Mouse (Mus musculus): ENCODE results near the gene Coq7.

Coq7 gene

DNA sequence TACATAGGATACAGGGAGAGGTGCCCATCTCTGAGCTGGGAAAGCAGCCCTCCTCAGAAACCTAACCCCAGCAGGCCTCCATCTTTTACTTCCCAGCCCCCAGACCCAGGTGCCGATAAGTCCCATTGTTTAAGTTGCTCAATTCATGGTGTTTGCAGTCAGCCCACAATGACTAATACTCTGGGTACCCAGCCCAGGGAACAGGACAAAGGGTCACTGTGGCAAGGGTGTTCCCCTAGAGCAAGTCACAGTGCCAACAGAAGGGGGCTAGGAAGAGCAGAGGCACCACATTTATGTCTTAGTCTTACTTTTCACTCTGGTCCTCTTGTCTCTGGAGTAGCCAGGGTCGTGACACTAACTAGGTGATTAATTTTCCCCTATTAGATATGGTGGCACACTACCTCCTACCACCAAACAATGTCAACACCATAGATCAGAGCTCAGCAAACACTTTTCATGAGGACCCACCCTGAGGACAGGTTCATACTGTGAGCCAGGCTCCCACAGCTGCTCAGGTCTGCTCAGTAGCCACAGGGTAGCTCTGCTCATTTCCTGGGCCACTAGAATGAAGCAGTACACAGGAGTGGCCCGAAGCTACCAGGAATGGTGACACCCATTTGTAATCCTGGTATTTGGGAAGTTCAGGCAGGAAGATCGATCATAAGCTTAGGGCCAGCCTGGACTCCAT lies 38.1 kb downstream of the Coq7 start:
- no peak for DNase-seq

DNA sequence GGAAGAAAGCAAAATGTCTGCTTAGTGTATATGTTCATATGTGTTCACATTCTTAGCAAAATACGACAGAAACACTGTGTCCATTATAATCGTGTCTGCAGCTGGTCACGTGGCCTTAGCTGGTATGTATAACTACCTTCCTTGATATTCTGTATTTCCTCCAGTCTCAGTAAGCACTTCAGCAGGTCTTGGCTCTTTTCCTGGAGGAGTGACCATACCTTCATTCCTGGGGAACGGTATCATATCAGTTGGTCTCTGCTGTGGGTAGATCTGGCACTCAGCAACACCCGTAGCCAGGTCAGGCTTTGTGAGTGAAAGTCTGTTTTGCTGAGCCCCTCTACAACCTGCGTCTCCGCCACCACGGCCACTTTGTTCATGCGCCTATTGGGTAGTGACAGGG lies 39.3 kb downstream of the Coq7 start:
- no peak for DNase-seq

DNA sequence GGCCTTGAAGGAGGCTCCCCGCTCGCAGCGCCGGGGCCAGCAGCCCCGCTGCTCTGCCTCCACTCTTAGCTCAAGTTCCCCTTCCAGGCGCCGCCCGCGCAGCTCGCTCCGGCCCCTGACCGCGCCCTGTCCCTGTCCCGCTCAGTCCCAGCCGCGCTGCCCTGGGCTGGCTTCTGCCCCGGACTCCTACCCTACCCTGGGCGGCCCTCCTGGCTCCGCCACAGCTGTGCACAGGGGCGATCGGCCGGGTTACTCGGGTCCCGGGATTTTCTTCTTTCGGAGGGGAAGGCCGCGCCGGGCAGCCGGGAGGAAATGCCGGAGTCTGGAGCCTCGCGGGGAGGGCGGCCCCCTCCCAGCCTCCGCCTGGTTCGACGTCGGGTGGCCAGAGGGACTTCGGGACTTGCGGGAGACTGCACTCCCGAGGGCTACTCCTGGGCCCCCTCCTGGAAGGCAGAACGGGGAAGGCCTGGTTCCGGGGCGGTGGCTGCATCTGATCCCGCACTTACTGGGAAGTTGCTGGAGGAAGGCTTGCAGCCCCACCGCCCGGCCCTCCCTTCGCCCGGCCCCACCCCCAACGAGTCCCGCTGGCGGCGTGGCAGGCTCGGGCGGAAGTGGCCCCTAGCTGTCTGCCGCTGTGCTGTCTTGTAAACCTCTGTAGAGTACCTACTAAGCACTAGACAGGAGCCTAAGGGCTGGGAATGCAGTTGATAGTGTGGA lies 41.6 kb downstream of the Coq7 start, which contains the start of gene Itpripl2:
Gene Itpripl2 (minus strand): TSS at position 545 of the 717 bp plus-strand sequence.
- peak; percentile 10 to 20 for DNase-seq

DNA sequence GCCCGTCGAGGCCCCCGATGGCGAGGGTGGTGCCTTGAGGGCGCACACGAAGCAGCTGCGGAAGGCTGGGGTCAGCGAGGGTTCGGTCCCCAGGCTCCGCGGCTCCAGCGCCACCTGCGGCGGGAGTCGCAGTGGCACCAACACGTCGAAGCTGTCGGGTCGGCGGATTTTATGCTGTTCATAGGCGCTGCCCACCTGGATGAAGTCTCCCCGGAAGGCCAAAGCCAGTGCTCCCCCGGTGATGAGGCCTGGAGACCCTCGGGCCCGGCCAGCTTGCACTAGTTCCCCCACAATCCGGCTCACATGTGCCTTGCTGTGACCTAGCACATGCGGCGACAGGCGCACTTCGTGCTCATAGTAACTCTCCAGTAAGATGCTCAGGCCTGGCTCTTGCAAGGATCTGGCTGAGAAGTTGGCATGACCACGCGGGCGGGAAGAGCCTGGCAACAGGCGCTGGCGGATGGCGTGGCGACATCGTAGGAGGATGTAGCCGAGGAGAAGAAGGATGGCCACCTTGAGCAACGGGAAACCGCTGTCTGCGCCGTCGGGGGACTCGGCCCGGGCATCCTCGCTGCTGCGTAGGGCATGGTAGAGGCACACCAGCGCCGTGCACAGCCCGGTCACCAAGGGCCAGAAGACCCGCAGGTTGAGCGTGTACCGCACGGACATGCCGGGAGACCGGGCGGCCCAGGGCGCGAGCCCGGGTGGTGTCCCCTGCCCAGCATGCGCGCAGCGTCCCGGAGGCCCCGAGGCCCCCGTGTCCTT lies 42.3 kb downstream of the Coq7 start:
- peak; percentile 35 to 44 for DNase-seq

DNA sequence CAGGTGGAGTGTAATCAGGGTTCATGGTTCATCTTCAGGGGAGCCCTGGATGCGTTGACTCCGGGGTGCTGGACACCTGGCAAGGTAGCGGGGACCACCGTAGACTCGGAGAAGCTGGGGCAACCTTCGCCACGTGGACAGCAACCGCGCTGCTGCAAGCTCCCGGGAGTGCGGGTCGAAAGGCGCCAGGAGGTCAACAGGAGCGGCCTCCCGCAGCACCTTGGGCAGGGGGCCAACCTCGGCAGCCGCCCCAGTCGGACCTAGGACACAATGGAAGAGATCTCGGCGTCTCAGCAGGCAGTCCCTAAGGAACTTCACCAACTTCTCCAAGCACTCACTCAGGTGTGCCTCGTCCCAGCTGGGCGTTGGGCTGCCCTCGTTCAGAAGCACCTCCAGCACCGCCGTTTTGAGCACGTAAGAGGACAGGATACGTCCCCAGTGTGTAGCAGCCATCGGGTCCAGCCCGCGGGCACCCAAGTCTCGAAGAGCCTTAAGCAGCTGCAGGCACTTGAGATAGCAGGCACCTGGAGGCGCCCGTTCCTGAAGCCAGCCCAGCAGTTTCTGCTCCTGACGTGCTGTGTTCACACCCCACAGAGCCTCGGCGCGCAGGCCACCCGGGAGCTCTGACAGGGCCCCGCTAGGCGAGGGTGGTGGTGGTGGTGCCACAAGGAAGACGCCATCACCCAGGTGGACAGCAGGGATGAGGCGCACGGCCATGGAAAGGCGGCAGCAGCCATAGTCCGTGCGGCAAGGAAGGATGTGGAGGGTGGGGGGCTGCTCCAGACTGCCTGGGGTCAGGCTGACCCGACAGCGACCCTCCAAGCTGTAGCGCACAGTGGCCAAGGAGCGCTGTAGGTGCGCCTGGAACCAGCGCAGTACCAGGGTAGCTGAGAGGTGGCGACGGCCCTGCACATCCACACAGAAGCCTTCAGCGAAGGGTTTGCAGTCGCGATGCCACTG lies 43.2 kb downstream of the Coq7 start:
- peak in 1 of 2 experiments; percentile 9 for DNase-seq

DNA sequence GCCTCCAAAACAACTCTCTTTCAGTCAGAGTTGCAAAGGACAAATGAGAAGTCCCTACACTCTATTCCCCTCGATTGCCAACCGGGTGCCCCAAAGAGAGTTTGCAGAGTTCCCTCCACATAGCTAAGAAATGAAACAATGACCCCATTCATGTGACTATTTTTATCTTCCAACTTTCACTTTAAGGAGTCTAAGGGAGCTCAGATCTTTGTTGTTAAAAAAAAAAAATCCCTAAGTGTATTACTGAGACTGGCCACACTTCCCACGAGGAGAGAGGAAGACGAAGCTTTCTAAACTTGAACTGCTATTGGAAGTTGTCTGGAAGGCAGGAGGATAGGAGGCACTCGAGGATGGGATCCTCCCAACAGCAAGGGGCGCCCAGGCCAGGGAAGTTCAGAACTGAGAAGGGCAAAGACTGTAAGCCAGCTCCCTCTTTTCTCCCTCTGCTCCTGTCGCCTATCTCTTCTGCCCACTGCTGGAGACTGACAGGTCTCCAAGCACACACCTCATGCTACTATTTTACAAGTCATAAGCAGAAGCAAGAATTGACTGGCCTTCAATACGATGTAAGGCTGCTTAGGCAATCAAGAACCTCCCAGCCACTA lies 45.0 kb downstream of the Coq7 start:
- DNase-seq: no peak

DNA sequence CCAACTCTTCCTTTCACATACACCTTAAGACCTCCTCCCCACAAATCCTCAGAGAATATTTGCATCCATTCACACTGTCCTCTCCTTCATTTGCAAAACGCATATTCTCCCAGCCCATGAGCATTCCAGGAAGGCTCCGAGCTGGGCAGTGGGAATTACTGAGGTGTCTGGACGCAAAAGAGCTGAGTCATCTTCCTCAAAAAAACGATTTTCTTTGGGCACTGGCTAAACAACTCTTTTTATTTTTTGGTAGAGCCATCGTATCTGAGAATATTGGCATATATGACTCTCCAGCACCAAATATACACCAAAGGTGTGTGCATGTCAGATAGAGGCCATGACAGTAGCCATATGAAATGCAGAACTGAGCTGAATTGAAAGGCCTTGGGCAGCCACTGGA lies 46.2 kb downstream of the Coq7 start:
- DNase-seq: no peak

DNA sequence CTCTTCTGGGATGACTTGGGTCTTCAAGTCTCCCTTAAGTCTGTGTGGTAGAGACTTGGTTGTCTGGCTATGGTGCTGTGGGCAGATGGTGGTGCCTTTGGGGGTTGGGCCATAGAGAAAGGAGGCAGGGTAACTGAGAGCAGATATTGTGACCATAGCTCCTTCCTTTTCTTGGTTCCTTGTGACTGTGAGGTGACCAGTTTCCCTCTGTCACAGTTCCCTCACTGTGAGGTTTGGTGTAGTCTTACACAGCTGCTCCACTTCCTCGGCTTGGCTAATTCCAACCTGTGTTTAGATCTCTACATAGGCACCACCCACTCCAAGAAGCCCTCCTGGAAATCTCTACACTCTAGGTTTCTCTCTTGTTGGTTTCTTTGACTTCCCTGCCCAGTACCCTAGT lies 49.2 kb downstream of the Coq7 start:
- no peak for DNase-seq

DNA sequence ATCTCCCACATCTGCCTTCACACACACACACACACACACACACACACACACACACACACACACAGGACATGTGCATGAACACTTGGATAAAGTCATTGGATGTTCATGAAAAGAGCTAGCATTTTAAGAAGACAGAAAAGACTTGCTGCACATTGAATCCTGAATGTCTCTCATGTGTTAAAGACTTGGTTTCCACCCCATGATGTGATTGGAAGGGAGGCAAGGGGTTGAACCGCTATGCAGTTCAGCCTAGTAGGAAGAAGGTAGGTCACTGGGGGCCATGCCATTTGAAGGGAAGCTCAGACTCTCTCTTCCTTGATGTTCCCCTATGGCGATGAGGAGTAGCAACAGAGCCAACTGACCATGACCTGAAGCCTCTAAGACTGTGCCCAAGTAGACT lies 51.2 kb downstream of the Coq7 start:
- DNase-seq: no peak

DNA sequence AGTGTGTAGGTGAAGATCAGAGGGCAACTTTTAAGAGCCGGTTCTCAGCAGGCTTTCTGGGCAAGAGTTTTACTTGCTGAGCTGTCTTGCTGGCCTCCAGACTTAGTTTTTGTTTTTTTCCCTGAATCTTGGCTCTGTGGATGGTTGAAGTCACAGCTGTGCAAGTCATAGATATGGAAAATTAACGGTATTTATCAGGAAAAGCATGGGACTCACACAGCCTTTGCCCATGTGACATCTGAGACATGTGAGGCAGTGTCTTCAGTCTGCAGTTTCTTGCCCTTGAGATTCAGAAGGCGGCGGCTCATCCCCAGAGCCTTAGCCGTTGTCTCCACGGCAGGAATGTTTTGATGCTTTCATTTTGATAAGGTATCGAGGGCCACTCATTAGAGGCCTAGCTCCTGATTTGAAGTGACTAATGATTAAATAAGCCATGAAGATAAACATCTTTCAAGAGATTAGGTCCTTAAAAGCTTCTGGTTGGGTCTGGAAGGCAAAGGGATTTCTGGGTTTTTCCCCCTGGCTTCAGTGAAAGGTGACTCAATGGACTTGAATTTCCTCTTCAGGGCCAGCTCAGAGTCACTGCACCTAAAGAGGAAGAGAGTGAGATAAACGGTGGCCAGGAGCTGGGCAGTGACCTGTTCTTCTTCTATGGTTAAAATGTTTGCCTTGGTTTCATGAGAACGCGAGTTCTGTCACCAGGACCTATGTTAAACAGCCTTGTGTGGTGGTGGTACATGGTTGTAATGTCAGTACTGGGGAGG lies 51.9 kb downstream of the Coq7 start:
- no peak for DNase-seq

DNA sequence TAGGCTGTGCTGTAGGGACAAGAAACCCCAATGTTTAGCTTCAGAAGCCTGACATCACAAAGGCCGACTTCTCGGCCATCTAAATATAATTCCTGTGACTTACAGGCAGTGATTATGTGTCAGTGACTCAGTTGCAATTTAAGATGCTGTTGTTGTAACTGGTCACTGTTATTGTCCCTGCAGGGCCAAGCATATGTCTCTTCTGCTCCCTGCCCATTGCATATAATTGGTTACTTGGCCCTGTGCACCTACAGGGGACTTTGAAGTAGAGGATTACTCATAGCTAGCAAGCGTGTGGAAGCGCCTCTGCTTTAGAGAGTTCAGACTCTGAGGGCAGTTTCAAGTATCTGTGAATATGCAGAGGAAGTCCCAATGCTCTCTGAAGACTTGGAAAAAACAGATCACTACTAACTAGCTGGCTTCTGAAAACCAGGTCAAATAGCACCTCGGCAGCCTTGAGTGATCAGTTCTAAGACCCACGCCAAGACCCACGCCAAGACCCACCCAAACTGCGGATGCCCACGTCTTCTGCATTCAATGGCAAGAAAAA lies 52.9 kb downstream of the Coq7 start:
- no peak for DNase-seq

DNA sequence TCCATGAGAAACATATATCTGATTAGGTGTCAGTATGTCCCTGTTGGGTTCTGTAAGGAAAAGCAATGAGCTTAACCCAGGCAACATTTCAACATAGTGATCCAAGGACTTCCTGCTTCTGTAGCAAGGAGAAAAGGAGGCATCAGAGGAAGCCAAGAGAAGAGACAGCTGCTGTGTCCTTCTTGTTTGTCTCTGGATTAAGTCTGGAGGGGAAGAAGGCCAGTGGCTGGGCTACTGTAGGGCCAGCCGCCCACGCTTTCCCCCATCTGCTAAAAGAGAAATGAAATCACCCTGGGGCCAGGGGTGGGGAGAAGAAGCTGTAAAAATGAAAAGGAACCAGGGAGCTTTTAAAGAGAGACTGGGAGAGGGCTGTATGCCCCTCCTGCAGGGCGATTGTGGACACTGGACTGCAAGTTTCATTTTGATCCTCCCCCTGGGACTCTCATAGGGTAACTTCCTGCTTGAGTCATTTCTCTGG lies 54.3 kb downstream of the Coq7 start:
- no peak for DNase-seq

DNA sequence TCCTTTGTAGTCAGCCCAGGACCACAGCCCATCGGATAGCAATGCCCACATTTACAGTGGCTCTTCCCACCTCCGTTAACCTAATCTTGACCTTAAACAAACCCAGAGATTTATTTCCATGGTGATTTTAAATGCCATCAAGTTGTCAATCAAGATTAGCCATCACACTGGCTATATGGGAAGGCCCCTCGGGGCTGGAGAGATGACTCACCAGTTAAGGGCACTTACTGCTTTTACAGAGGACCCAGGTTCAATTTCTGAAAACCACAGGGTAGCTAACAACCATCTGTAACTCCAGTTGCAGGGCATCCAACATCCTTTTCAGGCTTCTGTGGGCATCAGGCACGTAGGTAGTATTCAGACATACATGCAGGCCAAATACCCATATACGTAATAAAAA lies 56.7 kb downstream of the Coq7 start:
- DNase-seq: no peak

DNA sequence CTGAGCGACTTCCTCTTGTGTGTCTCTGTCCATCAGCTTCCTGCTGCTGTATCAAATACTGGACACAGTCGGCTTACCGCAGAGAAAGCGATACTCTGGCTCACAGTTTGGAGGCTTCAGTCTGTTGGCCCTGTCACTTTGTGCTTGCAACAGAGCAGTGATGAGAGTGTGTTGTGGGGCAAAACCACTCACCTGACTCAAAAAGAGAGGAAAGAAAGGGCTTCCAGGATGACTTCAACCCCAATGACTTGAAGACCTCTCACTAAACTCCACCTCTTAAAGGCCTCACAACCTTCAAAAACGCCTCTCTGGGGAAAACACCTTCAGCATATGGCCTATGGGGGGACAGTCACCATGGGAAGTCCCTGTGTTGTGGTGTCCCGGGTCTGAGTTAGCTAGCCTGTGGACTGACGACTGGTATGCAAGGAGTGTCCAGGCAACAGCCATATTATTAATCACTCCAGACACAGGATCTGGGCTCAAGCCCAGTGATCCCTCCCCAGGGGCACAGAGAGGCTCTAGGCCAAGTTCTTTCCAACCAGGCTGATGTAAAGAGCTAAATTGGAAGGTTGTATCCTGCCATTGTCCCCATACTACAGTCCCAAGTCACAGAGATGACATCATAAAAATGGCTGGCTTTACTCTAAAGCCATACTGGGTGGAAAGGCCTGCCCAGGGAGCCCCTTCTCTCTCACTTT lies 58.0 kb downstream of the Coq7 start:
- DNase-seq: no peak

DNA sequence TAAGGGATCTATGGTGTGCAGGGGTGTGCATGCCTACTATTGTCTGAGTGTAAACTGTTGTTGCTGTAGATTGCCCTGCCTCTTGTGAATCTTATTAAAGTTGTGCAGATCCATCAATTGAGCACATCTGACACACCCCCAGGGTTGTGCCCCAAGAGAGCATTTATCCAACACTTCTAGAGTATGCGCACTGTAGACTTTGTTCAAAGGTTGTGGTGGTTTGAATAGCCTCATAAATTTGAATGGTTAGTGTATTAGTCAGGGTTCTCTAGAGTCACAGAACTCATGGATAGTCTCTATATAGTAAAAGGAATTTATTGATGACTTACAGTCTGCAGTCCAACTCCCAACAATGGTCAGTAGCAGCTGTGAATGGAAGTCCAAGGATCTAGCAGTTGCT lies 60.3 kb downstream of the Coq7 start:
- DNase-seq: no peak

DNA sequence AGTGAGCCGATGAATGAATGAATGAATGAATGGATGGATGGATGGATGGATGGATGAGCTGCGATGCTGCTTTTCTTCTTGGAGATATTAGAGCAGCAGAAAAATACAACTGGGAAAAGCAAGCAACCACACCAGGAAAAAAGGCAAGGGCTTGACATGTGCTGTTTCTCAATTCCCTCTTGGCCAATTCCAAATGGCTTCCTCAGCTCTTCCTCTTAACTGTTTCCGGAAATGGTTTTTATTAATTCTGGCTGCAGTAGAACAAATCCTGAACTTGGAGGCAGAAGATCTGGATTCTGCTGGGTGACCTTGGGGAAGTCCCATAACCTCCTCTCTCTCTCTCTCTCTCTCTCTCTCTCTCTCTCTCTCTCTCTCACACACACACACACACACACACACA lies 65.1 kb downstream of the Coq7 start:
- DNase-seq: no peak

DNA sequence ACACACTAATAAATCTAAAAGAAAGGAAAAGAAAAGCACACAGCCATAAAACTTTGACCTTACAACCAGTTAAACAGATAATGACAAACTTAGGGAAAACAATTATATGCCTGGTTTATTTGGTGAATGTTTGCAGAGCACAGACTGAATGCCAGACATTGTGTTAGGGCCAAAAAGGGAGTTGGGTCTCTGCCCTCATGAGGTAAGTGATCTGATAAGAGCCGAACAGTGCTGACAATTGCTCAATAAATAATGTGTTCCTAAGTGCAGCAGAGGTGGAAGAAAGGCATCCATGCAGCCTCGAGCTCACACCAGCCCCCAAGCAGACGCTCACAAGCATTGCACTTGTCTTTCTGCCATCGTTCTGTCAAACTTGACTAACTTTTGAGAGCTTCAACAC lies 68.7 kb downstream of the Coq7 start:
- no peak for DNase-seq

DNA sequence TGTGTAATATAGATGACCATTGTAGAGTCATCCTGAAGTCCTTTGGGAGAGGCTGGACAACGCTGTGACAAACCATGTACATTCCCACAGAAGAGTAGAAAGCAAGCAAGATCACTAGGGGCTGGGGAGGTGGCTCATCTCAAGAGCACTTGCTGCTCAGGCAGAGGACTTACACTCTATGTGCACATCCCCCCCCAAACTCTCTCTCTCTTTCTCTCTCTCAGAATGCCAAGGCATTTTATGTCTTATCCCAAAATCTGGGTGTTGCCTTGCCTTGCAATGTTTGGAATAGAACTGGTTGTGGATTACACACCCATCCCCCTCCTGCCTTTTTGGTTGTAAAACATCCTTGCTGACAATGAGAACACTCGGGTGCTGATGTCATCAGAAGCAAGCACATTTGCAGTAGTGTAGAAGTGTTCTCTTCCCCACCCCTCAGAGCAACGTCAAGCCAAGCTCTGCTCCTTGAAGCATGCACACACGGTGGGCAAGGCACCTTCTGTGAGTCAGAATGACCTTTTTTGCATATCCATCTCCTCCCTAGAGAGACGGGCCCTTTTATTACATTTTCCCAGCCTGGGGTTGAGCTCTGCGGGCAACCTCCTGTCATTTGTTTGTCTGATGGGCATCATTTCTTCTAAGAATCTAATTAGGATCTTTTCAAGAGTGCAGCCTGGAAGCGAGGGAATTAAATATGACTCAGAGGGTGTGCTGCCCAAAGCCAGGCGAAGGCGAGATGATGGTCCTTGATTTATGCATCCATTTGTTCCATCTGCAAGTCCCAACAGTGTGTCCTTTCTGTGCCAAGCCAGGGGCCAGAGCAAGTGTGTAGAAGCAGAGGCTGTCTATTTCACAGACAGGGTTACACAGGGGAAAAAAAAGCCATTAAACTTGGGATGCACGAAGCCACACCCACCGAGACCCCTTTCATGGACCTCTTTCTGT lies 70.1 kb downstream of the Coq7 start:
- no peak for DNase-seq

Data from cerebellum, postnatal 14 days (tissue).